Mouse (Mus musculus): ENCODE data around the gene Elavl4.

- TF ChIP-seq POLR2A (IDR thresholded peaks at IDR 0.05; ENCODE audit: insufficient read length, low read depth) (no peak), SRF (IDR thresholded peaks at IDR 0.05; ENCODE audit: control insufficient read depth, insufficient read length, low read depth) (no peak), E2F4 (IDR thresholded peaks at IDR 0.05; ENCODE audit: insufficient read depth) (no peak), POLR2AphosphoS2 (IDR thresholded peaks at IDR 0.05; ENCODE audit: insufficient read length, low read depth) (no peak), MAX (IDR thresholded peaks at IDR 0.05; ENCODE audit: low read depth) (no peak), CEBPB (IDR thresholded peaks at IDR 0.05; ENCODE audit: insufficient read depth, poor library complexity, severe bottlenecking) (no peak), USF1 (IDR thresholded peaks at IDR 0.05; ENCODE audit: low read depth) (no peak)
Measured at GRCm38 (mm10) chr4:110213666-110214065, 138.0 kb downstream of the Elavl4 start.

All from myocyte (in vitro differentiated cells).